Mouse (Mus musculus) liver, embryonic 11.5 days (tissue): ENCODE data around the gene Cmtm3. TPM values are rescaled to one million over a fixed set of nuclear protein-coding genes. Genes with fewer than 3 reads are reported as not detected.

Source experiments
- ATAC-seq: fragments of 200-750 bp; cut with Nextera tagmentation; replicated peaks from 2 replicates; pipeline ENCODE4 v1.8.0; 2017; ENCODE audit warnings: moderate number of reproducible peaks, mild to moderate bottlenecking, moderate TSS enrichment, moderate library complexity; ENCODE audit not compliant: low FRiP score
- DNase-seq: peaks from one replicate; pipeline ENCODE4 v3.0.0-alpha.2; 2017; ENCODE audit warnings: low spot score
- H3K27ac ChIP-seq: fragments of 300-500 bp; sonication (generic); 2 replicates; pipeline ENCODE4 v1.5.1; 2014; ENCODE audit warnings: mild to moderate bottlenecking, low read depth, low read length, control low read depth
- H3K27me3 ChIP-seq: fragments of 300-500 bp; sonication (generic); replicated peaks from 2 replicates; pipeline ENCODE4 v1.6.1; 2014; ENCODE audit warnings: low read length, mixed read lengths; ENCODE audit not compliant: control insufficient read depth, insufficient read depth
- H3K36me3 ChIP-seq: fragments of 300-500 bp; sonication (generic); 2 replicates; pipeline ENCODE4 v1.6.1; 2014; ENCODE audit warnings: mild to moderate bottlenecking, low read length, moderate library complexity, mixed read lengths; ENCODE audit not compliant: control insufficient read depth, insufficient read depth
- H3K4me1 ChIP-seq: fragments of 300-500 bp; sonication (generic); replicated peaks from 2 replicates; pipeline ENCODE4 v1.6.1; 2014; ENCODE audit warnings: low read length, mixed read lengths; ENCODE audit not compliant: control insufficient read depth, insufficient read depth
- H3K4me2 ChIP-seq: fragments of 300-500 bp; sonication (generic); 2 replicates; pipeline ENCODE4 v1.6.1; 2014; ENCODE audit warnings: mild to moderate bottlenecking, control low read depth, moderate library complexity
- H3K4me3 ChIP-seq: fragments of 300-500 bp; sonication (generic); 2 replicates; pipeline ENCODE4 v1.5.1; 2014; ENCODE audit warnings: low read depth, low read length, control low read depth
- H3K9ac ChIP-seq: fragments of 300-500 bp; sonication (generic); 2 replicates; pipeline ENCODE4 v1.6.1; 2014; ENCODE audit warnings: low read depth, low read length, control low read depth
- H3K9me3 ChIP-seq: fragments of 300-500 bp; sonication (generic); 2 replicates; pipeline ENCODE4 v1.6.1; 2016; ENCODE audit warnings: low read length, inconsistent platforms, mixed read lengths; ENCODE audit not compliant: control insufficient read depth
- WGBS: fragments of 180-500 bp; shearing (Covaris S2); extraction: QIAGEN DNeasy Blood & Tissue Kit; methylation state at CpG from one replicate; pipeline ENCODE4 v1.1.7; 2014; 5-methylcytosine and 5-hydroxymethylcytosine counted together
- polyA plus RNA-seq: library from polyadenylated mRNA; unstranded; fragments of >200 nt; fragmentation: Nextera tagmentation; extraction: Ambion mirVana; gene quantifications from 2 replicates; pipeline ENCODE4 v1.2.1, GENCODE M21; 2014

The Cmtm3 gene
- polyA plus RNA-seq, 1 experiment from 2014 or later: 62.4 TPM

DNA sequence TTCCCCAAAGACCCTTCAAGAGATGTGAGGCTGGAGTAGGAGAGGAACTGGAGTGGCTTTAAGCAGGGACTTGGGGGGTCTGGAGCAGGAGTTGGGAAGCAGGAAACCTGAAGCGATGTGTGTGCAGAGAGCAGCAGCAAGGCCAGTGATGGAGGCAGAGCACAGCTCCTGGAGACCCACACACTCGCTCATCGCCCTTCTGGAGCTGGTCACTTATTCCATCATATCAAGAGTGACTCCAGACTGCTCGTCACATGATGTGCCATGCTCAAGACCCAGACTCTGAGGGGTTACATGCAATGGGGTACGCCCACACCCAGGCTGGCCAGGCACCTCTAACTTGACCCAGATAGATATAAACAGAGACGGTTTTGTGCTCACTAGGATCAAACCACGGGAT lies 41.1 kb downstream of the Cmtm3 start:
- no peaks in the 10 kb centered on the region for H3K4me1 ChIP-seq
- no peak overlapping the region for H3K4me2 ChIP-seq
- 77% methylated on average over 7 of the region's 7 CpGs for WGBS
- no peaks in the 10 kb centered on the region for H3K9me3 ChIP-seq
- no peak overlapping the region for H3K27ac ChIP-seq
- no peaks in the 10 kb centered on the region for H3K27me3 ChIP-seq
- DNase-seq (no peak), ATAC-seq (no peak)
- no peak overlapping the region for H3K4me3 ChIP-seq
- H3K9ac ChIP-seq: no peak overlapping the region
- no peaks in the 10 kb centered on the region for H3K36me3 ChIP-seq

DNA sequence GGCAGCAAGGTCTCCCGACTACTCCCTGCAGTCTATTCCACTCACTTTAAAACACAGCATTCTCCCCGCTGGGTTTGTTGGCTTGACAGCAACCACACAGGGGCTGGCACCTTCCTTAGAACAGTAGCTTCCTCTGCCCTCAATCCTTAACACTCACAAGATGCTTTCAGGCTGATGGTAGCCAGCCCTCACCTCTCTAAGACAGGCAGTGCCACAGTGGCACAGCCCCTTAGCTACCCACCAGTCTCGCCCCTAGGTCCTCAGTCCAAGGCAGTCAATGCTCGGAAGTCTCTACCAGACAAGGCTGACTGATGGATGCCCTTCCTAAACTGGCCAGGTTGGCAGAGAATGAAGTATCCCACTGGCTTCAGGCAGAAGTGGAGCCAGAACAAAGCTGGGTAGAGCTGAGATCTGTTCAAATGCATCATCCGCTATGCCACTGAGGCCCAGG lies 41.8 kb downstream of the Cmtm3 start:
- ATAC-seq: no peak
- H3K4me3 ChIP-seq: no peak overlapping the region
- no peak overlapping the region for H3K27ac ChIP-seq
- H3K36me3 ChIP-seq: no peaks in the 10 kb centered on the region
- H3K4me1 ChIP-seq: no peaks in the 10 kb centered on the region
- no peaks in the 10 kb centered on the region for H3K27me3 ChIP-seq
- H3K9me3 ChIP-seq: no peaks in the 10 kb centered on the region
- DNase-seq: no peak
- H3K9ac ChIP-seq: no peak overlapping the region
- no peak overlapping the region for H3K4me2 ChIP-seq
- 81% methylated on average over 5 of the region's 5 CpGs for WGBS

DNA sequence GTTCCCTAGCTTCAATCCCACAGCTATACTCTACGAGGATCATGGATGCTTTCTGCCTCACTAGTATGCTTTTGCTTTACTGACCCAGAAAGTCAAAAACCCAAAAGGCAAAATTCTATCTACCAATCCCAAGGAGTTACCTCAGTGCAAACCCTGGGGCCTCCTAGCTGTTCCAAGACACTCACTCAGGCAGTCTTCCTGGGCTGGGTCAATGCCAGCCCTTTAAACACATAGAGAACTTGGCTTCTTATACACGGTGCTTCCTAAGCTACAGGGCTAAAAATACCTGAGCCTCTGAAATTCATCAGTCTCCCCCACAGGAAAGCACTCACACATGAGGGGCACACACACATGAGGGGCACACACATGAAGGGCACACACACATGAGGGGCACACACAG lies 44.1 kb downstream of the Cmtm3 start:
- no peaks in the 10 kb centered on the region for H3K36me3 ChIP-seq
- WGBS: 75% methylated on average over 2 of the region's 2 CpGs
- ATAC-seq (no peak), DNase-seq (no peak)
- H3K4me2 ChIP-seq: no peak overlapping the region
- H3K4me1 ChIP-seq: peaks cover 5% of the 10 kb centered on the region
- H3K27ac ChIP-seq: no peak overlapping the region
- no peaks in the 10 kb centered on the region for H3K27me3 ChIP-seq
- no peaks in the 10 kb centered on the region for H3K9me3 ChIP-seq
- no peak overlapping the region for H3K4me3 ChIP-seq
- H3K9ac ChIP-seq: no peak overlapping the region

DNA sequence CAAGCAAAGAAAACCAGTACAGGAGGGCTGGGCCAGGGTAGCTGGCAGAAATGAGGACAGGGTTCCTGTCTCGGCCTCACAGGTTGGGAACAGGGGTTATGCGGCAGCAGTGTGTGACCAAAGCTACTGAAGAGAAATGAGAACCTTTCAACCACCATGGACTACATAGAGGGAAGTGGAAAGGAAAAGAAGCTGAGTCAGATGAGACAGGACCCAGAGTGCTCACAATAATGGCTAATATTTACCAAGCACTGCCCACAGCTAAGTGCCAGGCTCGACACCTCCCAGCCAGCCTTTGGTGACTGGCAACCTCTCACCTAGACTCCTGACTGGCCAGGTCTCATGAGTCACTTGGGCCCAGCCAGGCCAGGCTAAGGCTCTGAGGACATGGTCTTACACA lies 44.8 kb downstream of the Cmtm3 start:
- no peak for ATAC-seq
- WGBS: 72% methylated on average over 3 of the region's 3 CpGs

DNA sequence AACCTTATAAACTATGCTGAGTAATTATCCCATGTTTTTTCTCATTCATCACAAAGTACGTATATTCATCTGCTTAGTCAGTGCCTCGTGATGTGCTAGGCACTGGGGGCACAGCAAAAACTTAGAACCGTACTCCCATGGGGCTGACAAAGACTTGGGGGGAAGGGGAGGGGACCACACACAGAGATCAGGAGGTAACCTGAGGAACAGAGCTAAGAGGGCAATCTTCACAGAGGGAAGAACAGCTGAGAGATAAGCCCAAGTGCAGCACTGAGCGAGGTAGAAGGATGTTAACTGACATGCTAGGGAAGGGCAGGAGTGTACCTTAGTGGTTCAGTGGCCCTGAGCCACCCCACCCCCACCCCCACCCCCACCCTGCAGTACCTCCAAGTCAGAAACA lies 47.5 kb downstream of the Cmtm3 start:
- Histone ChIP-seq H3K27me3 (no peaks in the 10 kb centered on the region), H3K9me3 (no peaks in the 10 kb centered on the region), H3K4me1 (peaks cover 5% of the 10 kb centered on the region), H3K4me2 (no peak overlapping the region), H3K9ac (no peak overlapping the region), H3K27ac (no peak overlapping the region), H3K36me3 (no peaks in the 10 kb centered on the region), H3K4me3 (no peak overlapping the region)
- WGBS: 43% methylated on average over 4 of the region's 4 CpGs
- no peak for DNase-seq
- no peak for ATAC-seq

More for the DNA sequence above, 44.8 kb downstream of the Cmtm3 start:
- Histone ChIP-seq H3K36me3 (no peaks in the 10 kb centered on the region), H3K9ac (no peak overlapping the region), H3K4me1 (peaks cover 5% of the 10 kb centered on the region), H3K4me2 (no peak overlapping the region), H3K4me3 (no peak overlapping the region), H3K9me3 (no peaks in the 10 kb centered on the region), H3K27ac (no peak overlapping the region), H3K27me3 (no peaks in the 10 kb centered on the region)
- no peak for DNase-seq

DNA sequence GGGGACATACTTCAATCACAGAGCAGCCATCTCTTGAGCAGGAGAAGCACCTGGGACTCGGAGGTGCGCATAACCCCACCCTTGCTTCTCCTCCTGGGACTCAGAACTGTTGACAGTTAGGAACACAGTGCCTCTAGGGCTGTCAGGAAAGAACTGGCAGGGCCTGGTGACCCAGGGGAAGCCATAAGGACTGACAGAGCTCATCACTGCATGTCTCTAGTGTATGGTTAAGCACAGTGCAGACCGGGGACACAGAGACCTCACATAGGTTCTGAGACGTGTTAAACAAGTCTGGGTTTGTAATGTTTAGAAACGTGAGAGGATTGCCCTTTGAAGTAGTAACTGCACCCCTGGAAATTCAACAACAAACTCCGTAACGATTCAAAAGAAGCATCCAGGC lies 48.3 kb downstream of the Cmtm3 start:
- H3K4me2 ChIP-seq: no peak overlapping the region
- peaks cover 5% of the 10 kb centered on the region for H3K4me1 ChIP-seq
- H3K9ac ChIP-seq: no peak overlapping the region
- H3K4me3 ChIP-seq: no peak overlapping the region
- ATAC-seq (no peak), DNase-seq (no peak)
- no peaks in the 10 kb centered on the region for H3K36me3 ChIP-seq
- 65% methylated on average over 7 of the region's 7 CpGs for WGBS
- H3K27ac ChIP-seq: no peak overlapping the region
- H3K27me3 ChIP-seq: no peaks in the 10 kb centered on the region
- no peaks in the 10 kb centered on the region for H3K9me3 ChIP-seq

DNA sequence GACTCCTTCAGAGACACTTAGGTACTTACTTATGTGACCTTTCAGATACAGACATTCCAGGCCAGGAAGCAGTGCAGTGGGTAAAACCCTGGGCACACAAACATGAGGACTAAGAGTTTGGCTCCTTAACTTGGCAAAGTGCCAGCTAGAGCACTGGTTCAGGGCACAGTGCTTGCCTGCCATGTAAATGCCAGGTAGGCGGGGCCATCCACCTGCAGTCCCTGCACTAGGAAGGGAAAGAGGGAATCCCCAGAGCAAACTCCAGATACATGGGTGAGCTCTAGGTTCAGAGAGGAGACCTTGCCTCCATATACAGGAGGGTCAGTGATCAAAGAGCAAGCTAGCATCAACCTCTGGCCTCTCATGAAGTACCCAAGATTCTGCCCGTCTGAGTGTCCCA lies 48.8 kb downstream of the Cmtm3 start:
- Histone ChIP-seq H3K4me3 (no peak overlapping the region), H3K4me1 (peaks cover 5% of the 10 kb centered on the region), H3K9ac (no peak overlapping the region), H3K27ac (no peak overlapping the region), H3K36me3 (no peaks in the 10 kb centered on the region), H3K9me3 (no peaks in the 10 kb centered on the region), H3K4me2 (no peak overlapping the region), H3K27me3 (no peaks in the 10 kb centered on the region)
- DNase-seq (no peak), ATAC-seq (no peak; the same call in 1 of the 2 replicates)
- WGBS: 93% methylated on average over 2 of the region's 2 CpGs

DNA sequence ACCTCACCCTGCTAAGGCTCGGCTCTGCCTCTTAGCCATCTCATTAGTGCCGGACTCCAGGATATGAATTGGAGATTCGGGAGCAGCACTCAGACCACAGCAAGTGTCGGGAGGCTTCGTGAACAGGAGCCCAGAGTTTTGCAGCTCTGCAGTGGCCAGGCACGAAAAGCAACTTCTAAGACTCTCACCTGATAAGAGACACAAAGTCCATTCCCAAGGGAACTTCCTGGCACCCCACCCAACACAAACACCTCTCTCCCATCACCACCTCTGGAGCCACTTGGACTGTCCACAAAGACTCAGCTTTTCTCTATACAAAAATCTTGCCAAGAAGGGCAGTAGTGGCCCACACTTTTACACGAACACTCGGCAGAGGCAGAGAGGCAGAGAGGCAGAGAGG lies 51.0 kb downstream of the Cmtm3 start:
- H3K36me3 ChIP-seq: no peaks in the 10 kb centered on the region
- DNase-seq (no peak), ATAC-seq (no peak)
- 0 out of 2 replicates have a peak, but pooled peaks cover 4% of the 10 kb centered on the region for H3K27me3 ChIP-seq
- no peak overlapping the region for H3K4me3 ChIP-seq
- H3K27ac ChIP-seq: no peak overlapping the region
- WGBS: 73% methylated on average over 8 of the region's 8 CpGs
- H3K4me2 ChIP-seq: no peak overlapping the region
- H3K4me1 ChIP-seq: peaks cover 12% of the 10 kb centered on the region
- no peaks in the 10 kb centered on the region for H3K9me3 ChIP-seq
- no peak overlapping the region for H3K9ac ChIP-seq

DNA sequence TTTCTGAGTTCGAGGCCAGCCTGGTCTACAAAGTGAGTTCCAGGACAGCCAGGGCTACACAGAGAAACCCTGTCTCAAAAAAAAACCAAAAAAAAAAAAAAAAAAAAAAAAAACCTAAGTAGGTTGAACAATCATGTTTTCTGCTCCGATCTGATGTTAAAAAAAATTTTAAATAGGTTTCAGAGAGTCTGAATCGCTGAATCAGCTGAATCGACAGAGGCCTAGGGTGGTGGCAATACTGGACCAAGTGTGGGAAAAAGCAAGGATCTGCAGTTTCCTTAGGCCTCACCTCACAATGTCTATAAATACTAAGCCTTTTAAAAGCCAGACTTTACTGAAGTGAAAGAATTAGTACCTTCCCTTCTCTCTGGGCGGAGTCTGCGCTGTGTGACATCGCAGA lies 53.9 kb downstream of the Cmtm3 start:
- Histone ChIP-seq H3K4me3 (no peak overlapping the region), H3K36me3 (no peaks in the 10 kb centered on the region), H3K4me2 (no peak overlapping the region), H3K9me3 (no peaks in the 10 kb centered on the region), H3K9ac (no peak overlapping the region), H3K4me1 (peaks cover 7% of the 10 kb centered on the region; the same call in 1 of the 2 replicates), H3K27ac (no peak overlapping the region), H3K27me3 (0 out of 2 replicates have a peak, but pooled peaks cover 4% of the 10 kb centered on the region)
- 93% methylated on average over 6 of the region's 7 CpGs for WGBS
- no peak for ATAC-seq
- DNase-seq: no peak
